Mouse (Mus musculus): ENCODE measurements around the gene Olfr1278.
"Not testable (repeated sequence)": the region's sequence is repeated elsewhere in the genome, so short reads cannot be mapped to it uniquely, and the experiment has no call there.

Gene Olfr1278

GRCm38 (mm10) chr2:111289836-111290235 is at the start of gene Olfr1278:
Gene Olfr1278, plus strand, starts transcription at chr2:111290136.
- DNase-seq (ENCODE audit: low spot score in 2 of 2), result no peak

- no peak for DNase-seq (ENCODE audit: low spot score in 2 of 2)
These were observed 35.7 kb upstream of the Olfr1278 start, which contains the start of gene Olfr1276 for GRCm38 (mm10) chr2:111254216-111254615. Gene Olfr1276, plus strand, starts transcription at chr2:111254516.

GRCm38 (mm10) chr2:111274006-111274405 is 15.9 kb upstream of the Olfr1278 start, which contains the start of gene Olfr1277:
Gene Olfr1277, minus strand, starts transcription at chr2:111274106.
- DNase-seq (ENCODE audit: low spot score in 2 of 2), result no peak

- DNase-seq (ENCODE audit: low spot score in 2 of 2), result no peak
These were observed 8.6 kb downstream of the Olfr1278 start for GRCm38 (mm10) chr2:111298541-111298940.

GRCm38 (mm10) chr2:111300374-111300773 is 10.4 kb downstream of the Olfr1278 start, which contains the start of gene Olfr1279:
Gene Olfr1279, plus strand, starts transcription at chr2:111300635.
- DNase-seq (ENCODE audit: low spot score in 2 of 2), result no peak

- DNase-seq (ENCODE audit: low spot score in 2 of 2), result no peak
These were observed 23.8 kb downstream of the Olfr1278 start, which contains the start of gene Olfr1280 for GRCm38 (mm10) chr2:111313717-111314116. Gene Olfr1280, plus strand, starts transcription at chr2:111314017.

GRCm38 (mm10) chr2:111326220-111326619 is 36.3 kb downstream of the Olfr1278 start, which contains the start of gene Olfr1281:
Gene Olfr1281, plus strand, starts transcription at chr2:111326520.
- no peak for DNase-seq (ENCODE audit: low spot score in 2 of 2)

GRCm38 (mm10) chr2:111333721-111334120 is 43.8 kb downstream of the Olfr1278 start:
- DNase-seq (ENCODE audit: low spot score in 2 of 2), result not testable (repeated sequence)

GRCm38 (mm10) chr2:111335976-111336375 is 46.0 kb downstream of the Olfr1278 start, which contains the start of gene Olfr1282:
Gene Olfr1282, minus strand, starts transcription at chr2:111336076.
- no peak for DNase-seq (ENCODE audit: low spot score in 2 of 2)

All from spleen, postnatal 10 days (tissue).